Mouse (Mus musculus): ENCODE data around the gene Ankrd35.

DNA sequence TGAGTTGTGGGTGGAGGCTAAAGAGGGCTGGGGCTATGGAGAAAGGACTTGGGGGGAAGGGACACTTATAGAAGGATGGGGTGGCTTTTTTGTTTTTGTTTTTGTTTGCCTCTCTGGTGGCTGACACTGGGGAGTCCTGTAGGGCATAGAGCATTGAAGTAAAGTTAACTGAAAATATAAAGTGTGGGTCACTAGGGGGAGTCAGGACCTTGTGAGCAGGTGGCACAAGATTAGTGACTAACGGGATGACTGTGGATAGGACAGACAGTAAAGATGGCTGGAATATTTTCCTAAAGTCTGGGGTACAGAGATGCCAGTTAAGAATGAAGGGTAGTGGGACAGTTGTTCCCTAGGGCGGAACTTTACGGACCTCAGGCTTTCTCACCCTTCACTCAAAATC is 20.4 kb downstream of the Ankrd35 start:
- TF ChIP-seq CTCF (IDR thresholded peaks at IDR 0.05; ENCODE audit: control insufficient read depth, insufficient read depth, low read length) = no peak
- no peak for TF ChIP-seq POLR2A (IDR thresholded peaks at IDR 0.05; ENCODE audit: borderline replicate concordance, control insufficient read depth, low read depth, low read length)

Measured in bone marrow, adult 2 months (tissue).